Mouse (Mus musculus) induced T-regulatory cell, adult 2 months (primary cell): ENCODE data around the gene Slc30a2.
A peak's percentile ranks its signal among the peaks of the same experiment; 100 is the strongest.

Experiments used
- DNase-seq: peaks from one replicate; pipeline ENCODE4 v3.0.0-alpha.2; 2012; ENCODE audit warnings: low read depth

The Slc30a2 gene

DNA sequence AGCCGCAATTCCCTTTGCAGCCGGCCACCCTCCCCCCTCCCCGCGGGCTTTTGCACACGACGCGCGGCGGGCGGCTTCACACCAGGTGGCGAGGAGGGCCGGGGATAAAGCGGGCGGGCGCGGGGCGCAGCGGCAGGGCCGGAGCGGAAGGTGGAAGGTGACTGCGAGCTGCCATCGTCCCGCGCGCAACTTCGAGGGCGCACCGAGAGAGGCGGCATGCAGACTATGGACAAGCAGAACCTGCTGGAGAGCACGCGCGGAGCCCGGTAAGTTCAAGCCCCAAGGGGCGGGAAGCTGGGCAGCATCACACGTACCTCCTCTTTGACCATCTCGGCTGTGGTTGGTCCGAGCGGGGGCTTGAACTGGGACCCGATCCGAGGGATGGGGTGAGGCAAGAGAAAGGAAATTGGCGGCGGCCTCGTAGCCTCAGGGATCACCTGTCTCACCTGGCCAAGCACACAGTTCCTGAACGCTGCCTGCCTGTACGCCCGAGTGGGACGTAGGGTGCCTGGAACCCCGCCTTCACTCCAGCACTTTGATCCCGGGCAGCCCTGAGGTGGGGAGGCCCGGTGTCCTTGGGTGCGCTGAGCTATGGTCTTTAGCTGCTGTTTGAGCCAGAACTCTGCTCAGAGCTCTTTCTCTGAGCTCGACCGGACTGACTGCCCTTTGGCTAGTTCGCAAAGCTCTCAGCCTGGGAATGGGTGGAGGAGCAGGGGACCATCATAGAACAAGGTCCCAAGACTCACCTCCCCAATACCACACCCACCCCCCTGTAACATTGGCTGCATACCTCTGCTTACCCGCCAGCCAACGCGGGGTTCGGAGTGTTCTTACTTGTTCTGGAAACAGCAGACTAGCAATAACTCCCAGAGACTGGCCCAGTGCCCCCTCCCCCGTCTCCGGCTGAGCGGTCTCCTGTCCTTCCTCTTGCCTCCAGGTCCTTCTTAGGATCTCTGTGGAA, at the start of gene Slc30a2:
Slc30a2 (plus strand) TSS at position 111 of the 961 bp plus-strand sequence.
- peak; percentile 45 for DNase-seq

DNA sequence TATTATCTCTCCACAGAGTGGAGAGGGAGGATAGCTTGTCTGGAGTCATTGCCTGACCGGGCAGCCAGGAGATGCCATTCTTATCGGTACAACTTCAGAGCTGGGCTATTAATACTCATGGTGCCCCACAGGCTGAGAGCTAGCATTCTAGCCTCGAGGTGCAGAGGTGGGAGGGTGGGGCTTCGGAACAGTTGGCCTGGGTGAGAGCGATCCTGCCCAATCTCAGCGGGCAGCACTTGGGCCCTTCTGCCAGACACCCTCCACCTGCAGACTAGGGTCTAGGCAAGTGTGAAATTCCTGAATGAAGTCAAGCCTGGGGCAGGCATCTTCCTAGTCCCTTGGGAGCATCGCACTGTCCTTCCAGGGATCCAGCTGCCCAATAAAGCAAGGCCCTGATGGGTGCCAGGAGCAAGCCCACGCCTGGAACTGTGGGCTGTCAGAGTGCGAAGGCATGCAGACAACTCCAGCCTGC, 49.3 kb upstream of the Slc30a2 start:
- no peak for DNase-seq

DNA sequence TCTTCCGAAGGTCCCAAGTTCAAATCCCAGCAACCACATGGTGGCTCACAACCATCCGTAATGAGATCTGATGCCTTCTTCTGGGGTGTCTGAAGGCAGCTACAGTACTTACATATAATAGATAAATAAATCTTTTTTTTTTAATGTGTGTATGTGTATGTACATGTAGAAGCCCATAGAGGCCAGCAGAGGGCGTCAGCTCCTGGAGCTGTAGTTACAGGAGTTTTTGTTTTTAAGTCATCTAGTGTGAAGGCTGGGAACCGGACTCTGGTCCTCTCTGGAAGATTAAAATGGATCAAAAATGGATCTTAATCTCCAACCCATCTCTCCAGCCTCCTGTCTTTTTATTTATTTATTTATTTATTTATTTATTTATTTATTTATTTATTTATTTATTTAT, 46.9 kb upstream of the Slc30a2 start:
- DNase-seq: peak; percentile 45

DNA sequence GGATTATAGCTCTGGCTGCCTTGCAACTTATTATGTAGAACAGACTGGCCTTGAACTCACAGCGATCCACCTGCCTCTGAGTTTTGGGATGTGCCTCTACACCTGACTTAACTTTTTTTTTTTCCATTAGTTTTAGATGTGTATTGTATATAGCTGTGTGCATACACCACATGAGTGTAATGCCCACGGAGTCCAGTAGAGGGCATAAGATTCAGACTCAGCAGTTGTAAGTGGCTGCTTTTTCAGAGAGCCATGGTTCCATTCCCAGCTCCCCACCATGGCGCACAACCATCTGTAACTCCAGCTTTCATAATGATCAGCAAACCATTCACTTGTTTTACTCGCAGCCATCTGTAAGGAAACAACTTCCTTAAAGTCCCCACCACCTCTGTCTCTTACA, 46.5 kb upstream of the Slc30a2 start:
- peak; percentile 45 for DNase-seq

DNA sequence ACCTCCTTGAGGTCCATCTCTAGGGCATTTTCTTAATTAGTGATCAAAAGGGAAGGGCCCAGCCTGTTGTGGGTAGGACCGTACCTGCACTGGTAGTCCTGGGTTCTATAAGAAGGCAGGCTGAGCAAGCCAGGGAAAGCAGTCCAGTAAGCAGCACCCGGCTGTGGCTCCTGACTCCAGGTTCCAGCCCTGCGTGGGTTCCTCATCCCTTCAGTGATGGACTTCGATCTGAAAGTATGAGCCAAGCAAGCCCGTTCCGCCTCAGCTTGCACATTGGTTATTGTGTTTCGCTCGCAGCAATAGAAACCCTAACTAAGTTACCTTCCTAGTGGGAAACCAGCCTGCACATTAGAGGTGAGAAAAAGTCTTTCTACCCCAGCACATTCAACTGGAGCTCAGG, 45.6 kb upstream of the Slc30a2 start:
- DNase-seq: no peak

DNA sequence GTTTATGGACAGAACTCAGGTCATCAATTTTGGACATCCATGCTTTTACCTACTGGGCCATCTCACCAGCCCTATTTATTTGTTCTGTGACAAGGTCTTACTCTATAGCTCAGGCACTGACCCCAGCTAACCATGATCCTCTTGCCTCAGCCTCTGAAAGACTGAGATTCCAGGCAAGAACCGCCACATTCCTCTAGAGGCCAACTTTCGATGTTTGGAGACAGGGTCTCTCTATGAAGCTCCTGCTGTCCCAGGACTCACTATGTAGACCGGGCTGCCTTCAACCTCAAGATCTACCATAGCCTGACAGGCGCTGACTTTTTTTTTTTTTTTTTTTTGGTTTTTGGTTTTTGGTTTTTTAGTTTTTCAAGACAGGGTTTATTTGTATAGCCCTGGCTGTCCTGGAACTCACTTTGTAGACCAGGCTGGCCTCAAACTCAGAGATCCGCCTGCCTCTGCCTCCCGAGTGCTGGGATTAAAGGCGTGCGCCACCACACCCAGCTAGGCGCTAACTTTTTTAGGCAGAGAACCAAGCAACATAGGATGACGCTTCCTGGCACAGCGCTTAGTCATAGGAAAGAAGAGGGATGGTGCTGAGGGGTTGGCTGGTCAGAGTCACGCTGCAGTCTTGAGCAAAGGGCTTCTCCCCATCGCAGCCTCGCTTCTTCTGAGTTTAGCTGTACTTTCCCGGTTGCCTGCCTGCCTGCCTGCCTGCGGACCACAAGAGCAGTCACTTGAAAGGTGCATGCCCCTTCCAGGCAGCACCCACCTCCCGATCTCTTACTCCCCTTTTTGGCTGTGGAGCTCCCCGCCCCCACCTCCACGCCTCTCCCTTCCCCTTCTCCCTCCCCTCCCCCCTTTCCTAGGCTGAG, 44.1 kb upstream of the Slc30a2 start:
- no peak for DNase-seq

DNA sequence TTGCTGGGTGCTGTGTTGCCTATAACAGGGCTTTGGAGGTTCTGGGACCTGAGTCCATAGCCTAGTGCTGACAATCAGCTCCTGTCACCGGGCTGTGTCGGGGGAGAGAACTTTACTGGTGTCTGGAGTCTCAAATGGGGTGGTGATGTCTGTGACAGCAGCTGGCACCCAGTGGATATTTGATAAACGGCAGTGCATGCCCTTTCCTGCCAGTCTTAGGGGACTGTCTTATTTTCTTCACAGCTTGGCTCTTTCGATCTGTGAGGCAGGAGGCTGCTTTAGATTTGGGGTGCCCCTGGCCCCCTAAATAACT, 43.5 kb upstream of the Slc30a2 start:
- DNase-seq: no peak

DNA sequence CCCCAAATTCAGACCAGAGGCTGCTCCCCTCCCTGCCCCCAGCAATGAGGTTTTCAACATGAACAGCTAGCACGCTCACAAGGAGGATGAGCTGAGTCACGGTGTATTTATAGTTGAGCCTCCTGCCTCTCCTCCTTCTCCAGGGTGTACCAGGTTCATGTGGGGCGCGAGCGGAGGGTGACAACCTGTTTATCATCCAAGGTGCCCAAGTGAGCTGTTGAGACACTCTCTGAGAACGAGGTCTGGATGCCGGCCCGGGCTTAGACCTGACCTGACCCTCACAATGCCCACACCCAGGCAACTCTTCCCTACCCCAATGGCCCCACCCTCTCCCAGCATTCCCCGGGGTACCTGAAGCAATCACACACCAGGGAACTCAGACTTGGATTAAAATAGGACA, 42.7 kb upstream of the Slc30a2 start:
- DNase-seq: no peak

DNA sequence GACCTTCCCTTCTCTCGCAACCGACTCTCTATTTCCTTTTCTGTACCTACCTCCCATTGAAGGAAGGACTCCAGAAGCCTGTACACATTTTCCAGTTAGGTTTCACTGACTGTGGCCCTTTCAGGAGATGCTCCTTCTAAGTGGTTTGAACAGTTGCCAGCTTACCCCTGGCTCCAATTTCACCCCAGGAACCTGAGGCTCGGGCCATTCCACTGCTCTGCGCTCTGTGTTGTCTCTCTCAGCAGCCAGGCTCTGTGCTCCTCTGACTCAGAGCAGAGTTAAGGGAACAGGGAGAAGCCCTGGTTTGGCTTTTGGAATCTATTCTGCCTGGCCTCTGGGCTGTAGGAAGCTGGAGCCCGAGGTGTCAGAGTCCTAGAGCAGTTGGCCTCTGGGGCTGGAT, 40.9 kb upstream of the Slc30a2 start:
- DNase-seq: no peak

DNA sequence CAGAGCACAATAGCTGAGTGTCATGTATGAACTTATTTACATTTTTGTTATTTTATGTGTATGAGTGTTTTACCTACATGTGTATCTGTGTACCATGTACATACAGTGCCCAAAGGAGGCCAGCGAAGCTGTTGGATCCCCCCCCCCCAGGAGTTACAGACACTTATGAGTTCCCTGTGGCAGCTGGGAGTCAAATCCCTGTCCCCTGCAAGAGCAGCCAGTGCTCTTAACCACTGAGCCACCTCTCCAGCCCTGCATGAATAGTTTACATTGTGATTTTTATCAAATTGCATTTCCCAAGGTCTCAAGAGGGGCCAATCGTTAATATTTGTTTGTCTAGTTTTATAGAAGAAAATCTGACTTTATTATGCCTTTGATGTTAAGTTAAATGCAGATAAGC, 36.0 kb upstream of the Slc30a2 start:
- no peak for DNase-seq

DNA sequence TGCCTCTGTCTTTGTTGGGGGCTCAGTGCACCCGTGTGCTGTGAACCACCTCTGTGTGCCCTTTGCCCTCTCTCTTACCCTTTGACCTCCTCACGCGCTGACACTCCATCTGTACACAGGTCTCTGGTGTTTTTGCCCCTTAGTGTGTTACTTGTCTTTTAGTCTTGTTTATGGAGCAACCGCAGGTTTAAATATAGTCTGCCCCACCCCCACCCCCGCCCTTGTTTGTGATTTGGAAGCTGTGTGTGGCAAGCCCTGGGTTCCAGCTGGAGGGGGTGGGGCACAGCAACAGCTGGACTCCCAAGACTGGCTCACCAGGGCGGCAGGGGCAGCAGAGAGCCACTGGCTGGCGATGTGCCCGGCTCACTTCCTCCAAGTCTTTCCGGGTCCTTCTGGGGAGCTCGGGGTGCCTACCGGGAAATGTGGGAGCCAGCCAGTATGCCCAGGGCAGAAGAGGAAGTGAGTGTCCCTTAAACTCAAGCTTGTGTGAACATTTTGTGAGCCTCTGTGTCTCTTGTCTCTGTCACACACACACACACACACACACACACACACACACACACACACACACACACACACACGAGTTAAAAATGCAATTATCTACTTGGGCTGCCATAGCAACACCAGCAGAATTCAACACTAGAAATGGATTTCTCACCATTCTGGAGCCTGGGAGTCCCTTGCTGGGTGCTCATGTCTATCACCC, 35.5 kb upstream of the Slc30a2 start:
- peak; percentile 56 for DNase-seq

DNA sequence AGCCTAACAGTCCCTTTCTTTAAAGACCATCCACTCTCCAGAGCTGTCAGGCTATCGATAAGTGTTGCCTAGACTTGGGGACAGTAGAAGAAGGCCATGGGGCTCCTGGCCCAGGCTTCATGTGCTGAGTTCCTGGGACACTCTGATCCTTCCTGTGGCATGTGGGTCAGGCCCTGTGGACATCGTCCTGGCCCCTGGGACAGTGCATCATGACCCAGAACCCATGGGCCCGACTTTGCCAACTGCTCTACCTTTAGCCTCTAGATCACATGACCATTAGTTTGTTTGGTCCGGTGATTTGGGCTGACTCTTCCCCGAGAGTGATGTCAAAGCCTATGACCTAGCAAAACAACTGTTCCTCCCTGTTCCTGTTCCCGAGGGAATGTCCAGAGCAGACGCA, 32.9 kb upstream of the Slc30a2 start:
- no peak for DNase-seq

DNA sequence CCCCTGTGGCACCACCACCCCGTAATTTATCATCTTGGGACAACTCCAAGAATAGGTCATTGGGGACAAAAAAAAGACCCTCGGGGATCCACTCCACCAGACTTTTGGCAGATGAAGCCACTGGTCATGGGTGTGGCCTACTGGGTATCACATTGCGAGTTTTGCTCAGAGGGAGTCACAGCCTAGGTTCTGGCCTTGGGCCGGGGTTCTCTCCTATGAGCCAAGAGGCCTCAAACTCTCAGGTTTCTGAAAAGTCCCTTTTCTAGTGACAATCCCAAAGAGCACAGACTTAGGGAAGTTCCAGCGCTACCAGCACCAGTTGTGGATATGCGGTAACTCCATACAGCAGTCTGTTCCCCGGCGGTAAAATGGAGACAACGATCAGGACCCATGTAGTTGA, 32.3 kb upstream of the Slc30a2 start:
- no peak for DNase-seq

DNA sequence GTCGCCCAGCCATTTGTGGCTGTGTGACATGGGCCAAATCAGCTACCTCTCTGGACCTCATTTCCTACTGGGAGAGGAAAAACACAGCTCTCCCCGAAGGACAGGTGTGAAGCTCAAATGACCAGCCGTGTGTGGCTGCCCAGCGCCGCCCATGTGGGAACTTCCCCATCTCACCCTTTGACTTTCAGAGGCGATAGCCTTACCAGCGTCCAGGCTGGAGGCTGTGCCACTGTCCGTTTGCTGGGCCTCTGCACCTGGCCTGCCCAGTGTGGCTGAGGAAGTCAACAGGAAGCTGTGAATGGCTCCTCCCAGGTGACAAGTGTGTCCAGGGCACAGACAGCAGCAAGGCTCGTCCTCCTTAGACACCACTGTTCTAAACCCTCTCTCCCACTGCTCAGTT, 31.2 kb upstream of the Slc30a2 start:
- DNase-seq: no peak

DNA sequence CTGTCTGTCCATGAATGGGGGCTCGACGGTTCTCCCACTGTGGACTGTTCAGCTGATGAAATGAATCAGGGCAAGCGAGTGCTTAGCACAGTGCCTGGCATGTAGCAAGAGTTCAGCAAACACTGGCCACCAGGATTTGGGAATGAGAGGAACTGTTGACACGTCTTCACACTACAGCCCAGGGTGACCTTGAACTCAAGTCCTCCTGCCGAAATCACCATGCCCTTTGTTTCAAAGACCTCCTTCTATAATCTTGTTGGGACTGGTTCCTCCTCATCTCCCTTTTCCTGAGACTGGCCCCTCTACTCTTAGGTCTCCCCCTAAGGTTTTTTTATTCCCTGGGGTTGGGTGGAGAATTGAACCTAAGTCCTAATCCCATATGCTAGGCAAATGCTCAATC, 30.6 kb upstream of the Slc30a2 start:
- no peak for DNase-seq

DNA sequence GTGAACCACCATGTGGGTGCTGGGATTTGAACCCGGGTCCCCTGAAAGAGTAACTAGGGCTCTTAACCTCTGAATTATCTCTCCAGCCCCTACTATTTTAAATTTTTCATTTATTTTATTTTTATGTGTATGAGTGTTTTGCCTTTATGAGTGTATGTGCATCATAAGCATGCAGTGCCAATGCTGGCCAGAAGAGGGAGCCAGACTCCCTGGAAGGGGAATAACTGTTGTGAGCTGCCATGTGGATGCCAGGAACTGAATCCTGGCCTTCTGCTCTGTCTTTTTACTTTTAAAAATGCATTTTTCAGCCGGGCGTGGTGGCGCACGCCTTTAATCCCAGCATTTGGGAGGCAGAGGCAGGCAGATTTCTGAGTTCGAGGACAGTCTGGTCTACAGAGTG, 30.1 kb upstream of the Slc30a2 start:
- peak; percentile 61 for DNase-seq

DNA sequence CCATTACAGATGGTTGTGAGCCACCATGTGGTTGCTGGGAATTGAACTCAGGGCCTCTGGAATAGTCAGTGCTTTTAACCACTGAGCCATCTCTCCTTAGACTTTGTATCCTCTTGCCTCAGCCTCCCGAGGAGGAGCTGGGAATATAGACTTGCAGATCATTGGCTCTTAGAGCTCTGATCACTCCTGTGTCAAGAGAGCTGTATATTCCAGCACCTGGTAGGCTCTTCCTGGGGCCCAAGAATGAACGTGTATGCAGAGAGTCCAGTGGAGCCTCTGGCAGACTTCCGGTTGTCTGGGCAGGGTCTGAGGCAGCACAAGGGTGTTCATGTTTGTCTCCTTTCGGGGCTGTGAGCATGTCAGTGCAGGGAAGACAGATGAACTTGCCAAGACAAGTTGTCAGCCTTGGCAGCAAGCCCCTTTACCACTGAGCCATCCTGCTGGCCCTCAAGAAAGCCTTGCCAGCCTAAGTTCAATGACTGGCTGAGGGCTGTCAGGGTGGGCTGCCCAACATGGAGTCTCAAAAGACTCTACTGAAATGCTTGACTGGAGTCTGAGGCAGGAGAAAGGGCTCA, 28.8 kb upstream of the Slc30a2 start:
- no peak for DNase-seq

DNA sequence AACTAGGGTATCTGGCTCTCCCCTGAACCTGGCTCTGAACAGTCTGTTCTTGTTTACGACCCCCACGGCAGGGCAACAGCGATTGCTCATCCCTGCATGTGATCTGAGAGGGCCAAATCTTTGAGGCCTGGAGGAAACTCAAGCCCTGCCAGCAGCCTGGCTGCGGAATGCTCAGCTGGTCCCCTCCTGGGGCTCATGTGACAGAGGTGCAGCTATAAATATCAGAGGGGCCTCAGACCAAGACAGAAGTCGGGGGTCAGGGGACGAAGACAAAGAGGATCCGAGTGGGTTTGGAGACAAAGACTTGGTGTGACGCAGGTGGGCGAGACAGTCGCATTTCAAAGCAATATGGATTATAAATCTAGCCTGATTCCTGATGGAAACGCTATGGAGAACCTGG, 28.1 kb upstream of the Slc30a2 start, which contains the start of gene Trim63:
Trim63 (plus strand) TSS at position 245 of the 400 bp plus-strand sequence.
- DNase-seq: no peak

DNA sequence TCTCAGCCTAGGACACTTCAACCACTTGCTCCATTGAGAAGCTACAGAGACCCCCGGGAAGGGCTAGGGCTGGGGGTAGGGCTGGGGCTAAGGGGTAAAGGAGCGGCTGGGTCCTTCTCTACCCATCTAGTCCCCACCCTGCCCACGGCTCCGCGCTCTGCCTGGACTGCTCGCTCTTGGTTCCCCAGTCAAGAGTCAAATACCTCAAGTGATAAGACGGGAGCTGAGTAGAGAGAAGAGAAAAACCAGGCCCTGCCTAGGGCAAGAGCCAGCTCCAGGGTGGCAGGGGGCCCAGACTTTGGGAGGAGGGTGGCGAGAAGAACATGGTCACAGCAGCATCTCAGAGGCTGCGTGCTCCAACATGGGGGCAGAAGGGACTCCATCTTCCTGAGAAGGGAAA, 27.5 kb upstream of the Slc30a2 start:
- no peak for DNase-seq

DNA sequence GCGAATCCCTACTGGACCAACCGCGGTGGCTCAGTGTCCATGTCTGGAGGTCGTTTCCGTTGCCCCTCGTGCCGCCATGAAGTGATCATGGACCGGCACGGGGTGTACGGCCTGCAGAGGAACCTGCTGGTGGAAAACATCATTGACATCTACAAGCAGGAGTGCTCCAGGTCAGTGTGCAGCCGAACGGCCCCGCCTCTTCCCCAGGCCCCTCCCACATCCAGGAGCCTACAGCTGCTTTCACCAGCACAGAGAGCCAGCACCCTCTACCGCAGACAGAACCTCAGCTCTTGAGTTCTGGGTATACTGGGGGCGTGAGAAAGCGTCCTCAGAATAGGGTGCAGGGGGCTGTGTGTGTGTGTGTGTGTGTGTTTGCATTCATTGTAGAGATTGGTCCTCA, 26.6 kb upstream of the Slc30a2 start:
- DNase-seq: no peak

DNA sequence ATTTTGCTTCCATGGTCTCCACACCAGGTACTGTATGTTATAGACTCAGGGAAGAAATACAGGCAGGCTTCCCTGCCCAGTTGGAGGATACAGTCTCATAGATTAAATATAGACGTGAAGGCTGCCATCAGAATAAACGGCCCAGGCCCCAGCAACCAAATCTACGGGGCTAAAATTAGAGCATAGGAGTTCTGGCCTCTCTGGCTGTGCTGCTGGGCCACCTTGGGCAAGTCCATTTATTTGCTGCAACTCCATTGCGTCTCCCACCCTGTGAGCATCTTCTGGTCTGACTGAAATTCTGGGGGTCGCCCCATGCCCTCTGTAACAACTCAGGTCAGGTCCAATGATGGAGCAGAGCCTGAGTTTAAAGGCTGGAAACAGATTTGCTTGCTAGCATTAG, 23.9 kb upstream of the Slc30a2 start:
- no peak for DNase-seq

DNA sequence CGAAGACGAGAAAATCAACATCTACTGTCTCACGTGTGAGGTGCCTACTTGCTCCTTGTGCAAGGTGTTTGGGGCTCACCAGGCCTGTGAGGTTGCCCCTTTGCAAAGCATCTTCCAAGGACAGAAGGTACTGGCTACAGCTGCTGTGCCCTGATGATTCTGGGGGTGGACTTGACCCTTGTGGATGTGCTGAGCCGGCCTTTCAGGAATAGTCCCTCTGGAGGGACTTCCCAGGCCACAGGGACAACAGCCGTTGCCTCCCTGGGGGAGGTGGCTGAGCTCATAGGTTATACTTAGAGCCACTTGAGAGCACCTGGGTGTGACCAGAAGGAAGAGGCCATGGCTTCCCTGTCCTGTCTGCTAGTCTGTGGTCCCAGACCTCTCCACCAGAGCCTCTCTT, 23.3 kb upstream of the Slc30a2 start:
- DNase-seq: no peak
